Mouse (Mus musculus): ENCODE measurements around the gene Trak2.

GRCm38 (mm10) chr1:58926664-58927063, 46.6 kb downstream of the Trak2 start:
- TF ChIP-seq POLR2A (IDR thresholded peaks at IDR 0.05; ENCODE audit: borderline replicate concordance, insufficient read depth, low read length), result no peak
- TF ChIP-seq CTCF (IDR thresholded peaks at IDR 0.05; ENCODE audit: borderline replicate concordance, insufficient read depth, low read depth, low read length), result no peak

Data from cerebellum, adult 2 months (tissue).